Mouse (Mus musculus): ENCODE results near the gene Sarnp.
A peak's percentile ranks its signal among the peaks of the same experiment; 100 is the strongest.

Gene Sarnp

DNA sequence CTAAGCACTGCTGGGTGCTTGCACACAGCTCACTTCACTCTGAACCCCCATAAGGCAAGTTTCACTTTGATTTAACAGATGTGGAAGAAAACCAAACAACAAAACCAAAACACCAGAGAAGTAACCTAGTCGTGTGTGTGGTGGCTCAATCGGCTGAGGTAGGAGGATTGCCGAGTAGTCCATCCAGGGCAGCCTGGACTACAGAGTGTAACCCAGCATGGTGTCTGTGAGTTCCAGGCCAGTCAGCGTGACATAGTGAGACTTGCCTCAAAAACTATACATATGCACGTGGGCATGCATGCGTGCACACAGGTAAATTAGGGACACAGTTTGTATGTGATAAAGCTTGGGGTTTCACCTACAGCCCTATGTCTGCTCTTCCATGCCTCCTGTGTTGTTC, 100.3 kb downstream of the Sarnp start:
- no peak for DNase-seq (ENCODE audit: low spot score)

DNA sequence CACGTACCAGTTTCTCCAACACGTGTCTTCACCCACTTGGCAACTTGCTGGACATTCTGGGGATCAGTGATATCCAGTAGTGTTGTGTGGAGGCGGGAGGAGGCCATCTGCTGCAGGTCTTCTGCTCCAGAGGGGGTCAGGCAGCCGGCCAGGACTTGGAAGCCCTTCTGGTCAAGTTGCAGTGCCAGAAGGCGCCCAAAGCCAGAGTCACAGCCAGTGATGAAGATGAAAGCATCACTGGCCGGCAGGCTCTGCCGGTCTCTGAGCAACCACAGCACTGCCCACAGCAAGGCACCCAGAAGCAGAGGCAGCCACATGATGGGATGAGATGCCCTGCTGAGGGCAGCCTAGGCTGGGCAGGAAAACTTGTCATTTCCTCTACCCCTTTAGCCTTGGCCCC, 101.1 kb downstream of the Sarnp start:
- no peak for DNase-seq (ENCODE audit: low spot score)

- no peak for DNase-seq (ENCODE audit: low spot score)
Measured at GRCm38 (mm10) chr10:128919203-128919631, 102.1 kb downstream of the Sarnp start.

DNA sequence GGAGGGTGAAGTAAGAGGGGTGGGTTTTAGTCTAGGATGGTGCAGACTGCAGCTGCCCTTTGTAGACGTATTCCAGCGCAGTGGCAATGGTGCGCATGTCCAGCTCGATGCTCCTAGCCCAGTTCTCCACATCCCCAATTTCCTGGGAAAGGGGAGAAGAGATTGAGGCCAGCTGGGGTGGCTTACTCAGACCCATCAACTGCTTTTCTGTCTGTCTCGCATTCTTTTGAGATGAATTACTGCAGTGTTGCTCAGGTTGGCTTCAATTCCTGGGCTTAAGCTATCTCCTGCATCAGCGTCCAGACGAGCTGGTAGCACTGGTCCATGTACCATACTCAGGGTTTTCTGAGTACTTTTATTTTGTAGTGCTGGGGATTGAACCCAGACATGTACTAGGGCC, 102.8 kb downstream of the Sarnp start:
- no peak for DNase-seq (ENCODE audit: low spot score)

GRCm38 (mm10) chr10:128920736-128921161, 103.6 kb downstream of the Sarnp start:
- DNase-seq (ENCODE audit: low spot score), result no peak

DNA sequence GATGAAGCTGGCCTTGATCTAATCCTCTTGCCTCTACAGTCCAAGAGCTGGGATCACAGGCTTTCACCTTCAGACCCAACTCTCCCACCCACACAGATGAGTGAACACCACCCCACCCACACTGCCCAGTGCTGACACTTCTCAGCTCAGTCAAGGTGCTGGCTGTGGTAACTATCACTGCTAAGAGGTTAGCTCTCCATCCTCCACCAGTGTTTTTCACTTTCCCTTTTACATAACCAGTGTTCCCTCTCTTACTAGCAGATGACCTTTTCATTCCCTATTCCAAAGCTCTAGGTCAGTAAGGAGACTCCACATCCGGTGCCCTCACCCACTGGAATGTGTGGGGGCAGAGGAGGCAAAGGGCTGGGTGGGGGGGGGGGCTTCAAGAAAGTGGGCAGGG, 104.1 kb downstream of the Sarnp start:
- DNase-seq (ENCODE audit: low spot score), result no peak

- DNase-seq (ENCODE audit: low spot score), result no peak
Measured at GRCm38 (mm10) chr10:128921883-128922821, 105.0 kb downstream of the Sarnp start.

DNA sequence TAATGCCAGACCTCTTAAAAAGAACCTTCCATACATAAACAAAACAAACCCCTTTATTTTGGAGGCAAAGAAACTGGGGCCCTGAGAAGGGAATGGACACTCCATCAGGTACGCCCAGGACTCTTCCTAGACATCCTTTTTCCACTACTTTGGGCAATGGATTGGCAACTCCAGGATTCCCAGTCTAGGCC, 105.6 kb downstream of the Sarnp start, which contains the start of gene Rdh5:
Gene Rdh5, minus strand, starts transcription at position 67 of the 191 bp plus-strand sequence.
- no peak for DNase-seq (ENCODE audit: low spot score)

- peak; percentile 90 for DNase-seq (ENCODE audit: low spot score)
Measured at GRCm38 (mm10) chr10:128923013-128923691, 106.0 kb downstream of the Sarnp start.

DNA sequence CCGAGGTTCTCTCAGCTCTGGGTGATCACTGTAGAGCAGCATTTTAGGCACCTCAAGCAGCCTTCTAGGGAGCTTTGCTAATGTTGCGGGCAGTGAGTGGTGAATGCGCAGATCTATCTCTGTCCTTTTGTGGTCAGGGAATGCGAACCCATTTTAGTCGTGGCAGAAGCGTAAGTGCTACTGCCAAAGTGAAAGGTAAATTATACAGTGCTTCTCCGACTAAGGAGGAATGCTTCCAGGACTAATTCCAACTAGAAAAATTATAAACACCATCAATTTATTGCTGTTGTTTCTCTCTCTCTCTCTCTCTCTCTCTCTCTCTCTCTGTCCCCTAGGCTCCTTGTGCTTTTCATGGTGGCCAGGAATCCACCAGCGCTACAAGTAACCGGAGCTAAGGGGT, 106.8 kb downstream of the Sarnp start, which contains the start of gene Bloc1s1:
Gene Bloc1s1, minus strand, starts transcription at position 101 of the 400 bp plus-strand sequence.
- no peak for DNase-seq (ENCODE audit: low spot score)
